Mouse (Mus musculus) frontal cortex, adult (tissue): Measurements from ENCODE around the gene Paf1.

Experiments used
- ATAC-seq: cut with Nextera tagmentation; 2 replicates; pipeline ENCODE4 v1.9.2; 2017; ENCODE audit warnings: mild to moderate bottlenecking, moderate library complexity, mixed read lengths; ENCODE audit not compliant: low TSS enrichment

Paf1 gene

GRCm38 (mm10) chr7:28392429-28393271 is at the start of gene Paf1, which contains the start of gene Med29:
Gene Paf1, plus strand, starts transcription at chr7:28392951.
Gene Med29, minus strand, starts transcription at chr7:28392708.
- ATAC-seq: peak; percentile 99

GRCm38 (mm10) chr7:28344637-28345036 is 48.1 kb upstream of the Paf1 start:
- ATAC-seq: no peak; the same call in 1 of the 2 replicates

GRCm38 (mm10) chr7:28347746-28348145 is 45.0 kb upstream of the Paf1 start:
- no peak for ATAC-seq

- no peak for ATAC-seq
Observed at GRCm38 (mm10) chr7:28348601-28349000, 44.1 kb upstream of the Paf1 start.

- ATAC-seq: peak; percentile 93
Observed at GRCm38 (mm10) chr7:28350155-28350883, 42.4 kb upstream of the Paf1 start, which contains the start of gene Rps16. Gene Rps16, plus strand, starts transcription at chr7:28350652.

GRCm38 (mm10) chr7:28351676-28352191 is 41.0 kb upstream of the Paf1 start:
- no peak for ATAC-seq

GRCm38 (mm10) chr7:28353267-28353666 is 39.5 kb upstream of the Paf1 start:
- no peak for ATAC-seq

GRCm38 (mm10) chr7:28354113-28354581 is 38.6 kb upstream of the Paf1 start:
- ATAC-seq: no peak

- ATAC-seq: no peak
Observed at GRCm38 (mm10) chr7:28354596-28354995, 38.2 kb upstream of the Paf1 start.

GRCm38 (mm10) chr7:28355221-28355620 is 37.5 kb upstream of the Paf1 start:
- ATAC-seq: no peak

GRCm38 (mm10) chr7:28356981-28357380 is 35.8 kb upstream of the Paf1 start:
- ATAC-seq: no peak

- no peak for ATAC-seq
Observed at GRCm38 (mm10) chr7:28357984-28358383, 34.8 kb upstream of the Paf1 start.

GRCm38 (mm10) chr7:28358431-28358830 is 34.3 kb upstream of the Paf1 start:
- ATAC-seq: no peak

- no peak for ATAC-seq
Observed at GRCm38 (mm10) chr7:28359854-28360253, 32.9 kb upstream of the Paf1 start.

GRCm38 (mm10) chr7:28360291-28360690 is 32.5 kb upstream of the Paf1 start:
- ATAC-seq: no peak

GRCm38 (mm10) chr7:28361647-28362341 is 31.0 kb upstream of the Paf1 start:
- ATAC-seq: peak; percentile 41; the same call in 1 of the 2 replicates

- no peak for ATAC-seq
Observed at GRCm38 (mm10) chr7:28362441-28363060, 30.2 kb upstream of the Paf1 start.

GRCm38 (mm10) chr7:28367663-28368275 is 25.0 kb upstream of the Paf1 start:
- no peak for ATAC-seq

- ATAC-seq: no peak
Observed at GRCm38 (mm10) chr7:28368276-28368920, 24.4 kb upstream of the Paf1 start.

GRCm38 (mm10) chr7:28370051-28370450 is 22.7 kb upstream of the Paf1 start:
- no peak for ATAC-seq
